Mouse (Mus musculus) gastrocnemius, postnatal 25 days (tissue): Measurements from ENCODE around the gene Ctc1. TPM values are rescaled to one million over a fixed set of nuclear protein-coding genes. Genes with fewer than 3 reads are reported as not detected.
"Not testable (repeated sequence)": the region's sequence is repeated elsewhere in the genome, so short reads cannot be mapped to it uniquely, and the experiment has no call there.

Experiments used
- DNase-seq: peaks from one replicate; pipeline ENCODE4 v3.0.0; 2022
- total RNA-seq, 2 experiments: library from RNA; stranded (reverse); gene quantifications; 1 replicate in 1 of 2; 2 replicates in 1 of 2; pipeline ENCODE4 v1.2.3; 2021

The Ctc1 gene
- total RNA-seq, 2 experiments from 2014 or later, result 8.9 to 10.9 TPM

DNA sequence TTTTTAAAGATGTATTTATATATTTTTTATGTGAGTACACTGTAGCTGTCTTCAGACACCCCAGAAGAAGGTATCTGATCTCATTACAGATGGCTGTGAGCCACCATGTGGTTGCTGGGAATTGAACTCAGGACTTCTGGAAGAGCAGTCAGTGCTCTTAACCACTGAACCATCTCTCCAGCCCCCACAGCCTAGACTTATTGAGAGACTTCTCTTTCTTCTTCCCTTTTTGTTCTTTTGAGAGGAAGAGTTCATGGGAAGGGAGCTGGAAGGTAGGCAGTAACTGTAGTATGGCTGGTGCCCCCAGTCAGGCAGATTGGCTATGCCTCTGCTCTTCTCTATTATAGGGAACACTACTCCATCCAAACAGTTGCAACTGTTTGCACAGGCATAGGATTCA, 9.1 kb upstream of the Ctc1 start:
- not testable (repeated sequence) for DNase-seq

DNA sequence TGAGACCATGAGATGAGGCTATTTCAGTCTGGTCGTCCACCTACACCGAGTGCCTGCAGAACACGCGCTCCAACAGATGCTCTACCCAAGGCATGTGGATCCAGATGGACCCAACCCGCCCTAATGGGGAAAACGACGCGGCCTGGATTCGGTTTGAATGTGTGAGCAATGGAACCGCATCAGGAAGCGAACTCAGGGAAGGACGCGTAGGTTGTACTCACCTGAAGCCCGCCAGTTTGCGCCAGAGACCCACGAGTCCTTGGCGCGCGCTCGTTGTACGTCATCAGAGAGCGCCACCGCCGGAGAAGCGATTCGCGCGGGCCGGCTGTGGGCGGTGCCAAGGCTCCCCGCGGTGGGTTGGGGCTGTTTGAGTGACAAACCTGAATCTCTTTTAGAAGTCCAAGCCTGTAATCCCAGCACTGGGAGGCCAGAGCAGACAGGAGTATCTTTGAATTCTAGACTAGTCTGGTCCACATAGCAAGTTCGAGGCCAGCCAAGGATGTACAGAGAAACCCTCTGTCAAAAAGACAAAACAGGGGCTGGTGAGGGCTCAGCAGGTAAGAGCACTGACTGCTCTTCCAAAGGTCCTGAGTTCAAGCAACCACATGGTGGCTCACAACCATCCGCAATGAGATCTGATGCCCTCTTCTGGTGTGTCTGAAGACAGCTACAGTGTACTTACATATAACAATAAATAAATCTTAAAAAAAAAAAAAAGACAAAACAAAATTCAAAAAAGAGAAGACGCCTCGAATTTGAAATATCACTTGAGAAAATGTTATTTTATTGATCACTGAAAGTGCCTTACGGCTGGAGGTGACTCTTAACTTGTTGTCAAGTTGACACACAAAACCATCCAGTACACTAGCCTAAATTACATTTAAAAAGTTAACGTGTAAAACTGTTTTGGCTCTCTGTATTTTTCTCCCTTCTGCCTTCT, 7.3 kb upstream of the Ctc1 start, which contains the start of gene Pfas:
TSS of gene Pfas (minus strand) at position 279 of the 940 bp plus-strand sequence.
- DNase-seq, result peak; percentile 80

DNA sequence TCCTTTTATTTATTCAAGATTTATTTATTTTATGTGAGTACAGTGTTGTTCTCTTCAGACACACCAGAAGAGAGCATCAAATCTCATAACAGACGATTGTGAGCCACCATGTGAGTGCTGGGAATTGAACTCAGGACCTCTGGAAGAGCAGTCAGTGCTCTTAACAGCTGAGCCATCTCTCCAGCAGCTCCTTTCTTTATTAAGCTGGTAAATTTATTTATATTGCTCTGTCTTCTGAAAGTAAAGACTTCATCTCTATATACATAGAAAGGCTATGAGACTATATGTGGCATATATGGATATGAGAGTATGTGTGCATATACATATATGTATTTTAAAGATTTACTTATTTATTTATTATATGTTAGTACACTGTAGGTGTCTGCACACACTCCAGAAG, 6.2 kb upstream of the Ctc1 start:
- no peak for DNase-seq

DNA sequence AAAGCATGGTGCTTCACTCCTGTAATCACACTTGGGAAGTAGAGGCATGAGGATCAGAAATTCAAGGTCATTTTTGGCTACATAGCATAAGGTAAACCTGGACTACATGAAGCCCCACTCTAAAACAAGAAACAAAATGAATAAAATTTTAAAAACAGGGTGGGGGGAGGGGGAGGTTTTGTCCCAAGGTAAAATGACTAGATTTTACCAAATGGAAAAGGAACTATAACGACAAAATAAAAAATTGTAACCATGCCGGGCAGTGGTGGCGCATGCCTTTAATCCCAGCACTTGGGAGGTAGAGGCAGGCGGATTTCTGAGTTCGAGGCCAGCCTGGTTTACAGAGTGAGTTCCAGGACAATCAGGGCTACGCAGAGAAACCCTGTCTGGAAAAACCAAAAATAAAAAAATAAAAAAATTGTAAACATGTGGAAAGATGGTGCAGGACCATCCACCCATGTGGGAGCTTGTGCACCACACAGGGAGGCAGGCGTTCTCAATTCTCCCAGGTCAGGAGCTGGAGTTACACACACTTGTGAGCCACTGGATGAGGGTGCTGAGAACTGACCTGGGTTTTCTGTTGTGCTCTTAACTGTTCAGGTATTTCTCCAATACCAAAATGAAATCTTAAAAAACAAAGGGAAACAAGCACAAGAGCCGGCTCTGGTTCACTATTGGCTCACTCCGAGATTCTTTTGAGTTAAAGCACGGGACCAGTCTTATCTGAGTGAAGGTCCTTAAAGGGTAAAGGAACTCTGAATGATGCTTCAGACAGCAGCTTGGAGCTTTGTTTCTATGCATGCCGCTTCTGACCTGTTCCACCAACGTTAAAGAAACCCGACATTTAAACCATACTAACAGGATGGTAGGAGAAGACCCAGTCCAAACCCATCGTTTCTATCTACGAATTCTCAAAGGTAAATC, 5.0 kb upstream of the Ctc1 start:
- no peak for DNase-seq

DNA sequence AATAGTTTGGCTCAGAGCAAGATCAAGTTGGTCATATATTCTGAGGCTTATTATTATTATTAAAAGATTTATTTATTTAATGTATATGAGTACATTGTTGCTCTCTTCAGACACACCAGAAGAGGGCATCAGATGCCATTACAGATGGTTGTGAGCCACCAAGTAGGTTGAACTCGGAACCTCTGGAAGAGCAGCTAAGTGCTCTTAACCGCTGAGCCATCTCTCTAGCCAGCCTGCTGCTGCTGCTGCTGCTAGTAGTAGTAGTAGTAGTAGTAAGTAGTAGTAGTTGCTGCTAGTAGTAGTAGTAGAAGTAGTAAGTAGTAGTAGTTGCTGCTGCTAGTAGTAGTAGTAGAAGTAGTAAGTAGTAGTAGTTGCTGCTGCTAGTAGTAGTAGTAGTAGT, 4.3 kb upstream of the Ctc1 start:
- DNase-seq, result not testable (repeated sequence)

DNA sequence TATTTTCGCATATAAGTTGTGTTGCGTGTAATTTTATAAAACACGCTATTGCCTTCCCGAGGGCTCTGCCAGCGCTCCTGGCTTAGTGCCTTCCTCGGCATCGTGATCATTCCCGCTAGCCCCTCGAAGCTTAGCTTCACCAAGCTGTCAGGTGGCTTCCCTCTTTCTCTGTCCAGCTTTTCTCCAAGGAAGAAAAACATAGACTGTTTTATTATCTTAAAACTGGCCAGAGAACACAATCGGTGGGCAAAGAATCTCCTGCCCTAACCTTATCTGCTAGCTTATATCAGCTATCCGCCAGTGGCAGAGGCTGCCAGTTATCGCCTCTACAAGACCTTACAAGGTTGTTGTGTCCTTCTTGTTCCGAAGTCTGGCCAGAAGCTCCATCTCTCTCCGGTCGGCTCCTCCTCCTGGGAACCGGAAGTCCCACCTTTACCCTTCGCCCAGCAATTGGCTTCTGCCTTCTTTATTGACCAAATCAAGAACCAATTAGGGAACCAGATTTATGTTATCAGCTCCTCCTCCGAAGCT, 3.6 kb upstream of the Ctc1 start:
- DNase-seq, result peak; percentile 88

DNA sequence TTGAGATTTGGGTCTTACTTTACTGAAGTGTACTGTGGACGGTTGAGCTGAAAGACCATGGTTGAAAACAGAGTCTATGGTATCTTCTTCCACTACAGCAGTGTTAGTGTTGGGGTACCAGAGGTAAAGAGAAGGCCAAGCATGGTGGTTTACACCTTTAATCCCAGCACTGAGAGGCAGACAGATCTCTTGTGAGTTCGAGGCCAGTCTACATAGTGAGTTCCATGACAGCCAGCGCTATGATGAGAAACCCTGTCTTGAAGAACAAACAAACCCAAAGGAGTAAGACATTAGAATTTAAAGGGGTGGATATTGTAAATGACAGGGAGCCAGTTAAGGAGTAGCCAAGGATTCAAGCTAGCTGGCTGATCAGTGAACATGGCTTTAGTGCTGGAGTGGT, 1.0 kb downstream of the Ctc1 start:
- DNase-seq, result no peak

DNA sequence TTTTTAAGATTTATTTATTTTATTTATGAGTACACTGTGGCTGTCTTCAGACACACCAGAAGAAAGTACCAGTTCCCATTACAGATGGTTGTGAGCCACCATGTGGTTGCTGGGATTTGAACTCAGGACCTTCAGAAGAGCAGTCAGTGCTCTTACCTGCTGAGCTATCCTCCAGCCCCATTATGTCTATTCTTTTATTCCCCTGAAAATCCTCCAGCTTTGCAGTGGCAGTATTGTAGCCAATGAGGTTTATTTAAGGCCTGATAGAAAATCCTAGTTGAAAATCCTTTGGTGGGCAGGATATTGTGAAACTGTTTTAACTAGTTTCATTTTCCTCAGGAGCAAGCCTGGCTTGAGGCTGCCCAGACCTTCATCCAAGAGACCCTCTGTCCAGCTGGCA, 5.0 kb downstream of the Ctc1 start:
- DNase-seq, result no peak

DNA sequence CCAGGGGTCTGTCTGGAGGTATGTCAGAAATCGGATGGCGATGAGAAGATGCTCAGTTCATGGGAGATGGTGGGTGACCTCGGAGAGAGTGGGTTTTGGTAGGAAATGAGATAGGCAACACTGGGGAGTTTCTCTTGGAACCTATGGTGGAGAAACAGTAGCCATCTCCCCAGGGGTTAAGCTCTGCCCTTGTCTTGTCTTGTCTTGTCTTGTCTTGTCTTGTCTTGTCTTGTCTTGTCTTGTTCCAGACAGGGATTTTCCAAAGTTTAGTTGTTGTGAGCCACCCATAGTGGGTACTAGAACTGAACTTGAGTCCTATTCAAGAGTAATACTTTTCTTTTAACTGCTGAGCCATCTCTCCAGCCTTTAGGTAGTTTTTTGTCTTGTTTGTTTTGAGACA, 10.9 kb downstream of the Ctc1 start:
- DNase-seq, result no peak

DNA sequence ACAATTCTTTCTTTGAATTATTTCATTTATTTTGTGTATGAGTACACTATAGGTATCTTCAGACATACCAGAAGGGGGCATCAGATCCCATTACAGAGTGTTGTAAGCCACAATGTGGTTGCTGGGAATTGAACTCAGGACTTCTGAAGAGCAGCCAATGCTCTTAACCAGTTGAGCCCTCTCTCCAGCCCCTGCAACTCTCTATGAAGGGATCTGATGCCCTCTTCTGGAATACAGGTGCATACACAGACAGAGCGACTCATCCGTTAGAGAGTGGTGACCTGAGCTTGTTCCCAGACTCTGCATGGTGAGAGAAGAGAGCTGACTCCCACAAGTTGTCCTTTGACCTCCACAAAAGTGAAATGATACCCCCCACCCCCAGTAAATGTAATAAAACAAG, 13.1 kb downstream of the Ctc1 start:
- no peak for DNase-seq

DNA sequence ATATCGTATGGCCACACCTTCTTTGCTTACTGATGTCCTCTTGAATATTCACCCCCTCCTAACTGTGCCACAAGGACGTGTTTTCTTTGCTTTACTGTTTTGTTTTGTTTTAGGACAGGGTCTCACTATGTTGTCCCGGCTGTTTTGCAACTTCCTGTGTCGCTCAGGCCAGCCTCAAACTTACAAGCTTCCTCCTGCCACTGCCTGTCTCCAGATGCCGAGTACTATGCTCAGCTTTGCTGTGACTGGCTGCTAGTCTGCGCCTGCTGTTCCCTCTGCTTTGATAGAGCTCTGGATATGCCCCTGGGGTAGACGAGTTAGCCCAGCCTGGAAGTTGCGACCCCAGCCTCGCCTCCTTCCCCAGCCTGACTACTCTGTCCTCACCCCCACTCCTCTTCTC, 17.8 kb downstream of the Ctc1 start:
- DNase-seq, result no peak

DNA sequence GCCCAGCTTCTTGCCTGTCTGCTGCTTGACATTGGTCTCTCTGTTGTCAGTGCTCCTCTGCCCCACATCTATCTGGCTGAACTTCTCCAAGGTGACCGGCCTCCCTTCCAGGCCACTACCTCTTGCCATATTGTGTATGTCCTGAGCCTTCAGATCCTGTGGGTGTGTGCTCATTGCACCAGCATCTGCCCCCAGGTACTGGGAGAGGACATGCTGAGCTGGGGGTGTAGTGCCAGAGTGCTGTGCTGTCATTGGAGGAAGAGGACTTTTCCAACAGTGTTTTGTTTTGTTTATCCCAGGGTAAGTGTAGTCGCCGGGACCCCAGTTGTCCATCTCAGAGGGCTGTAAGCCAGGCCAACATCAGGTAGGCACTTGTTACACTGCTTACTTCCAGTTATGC, 18.9 kb downstream of the Ctc1 start:
- DNase-seq, result no peak

DNA sequence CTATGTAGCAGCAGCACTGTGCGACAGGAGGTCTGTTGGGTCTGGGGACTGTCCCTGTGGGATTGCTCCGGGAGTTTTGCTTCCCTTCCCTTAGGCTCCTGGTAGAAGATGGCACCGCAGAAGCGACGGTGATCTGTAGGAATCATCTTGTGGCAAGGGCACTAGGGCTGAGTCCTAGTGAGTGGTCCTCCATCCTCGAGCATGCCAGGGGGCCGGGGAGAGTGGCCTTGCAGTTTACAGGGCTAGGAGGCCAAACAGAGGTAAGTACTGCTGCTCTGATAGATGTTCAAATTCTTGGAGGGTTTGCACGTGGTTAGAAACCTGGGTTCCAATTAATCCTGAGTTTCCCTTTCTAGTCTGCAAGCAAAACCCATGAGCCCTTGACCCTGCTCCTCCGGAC, 19.7 kb downstream of the Ctc1 start:
- no peak for DNase-seq

DNA sequence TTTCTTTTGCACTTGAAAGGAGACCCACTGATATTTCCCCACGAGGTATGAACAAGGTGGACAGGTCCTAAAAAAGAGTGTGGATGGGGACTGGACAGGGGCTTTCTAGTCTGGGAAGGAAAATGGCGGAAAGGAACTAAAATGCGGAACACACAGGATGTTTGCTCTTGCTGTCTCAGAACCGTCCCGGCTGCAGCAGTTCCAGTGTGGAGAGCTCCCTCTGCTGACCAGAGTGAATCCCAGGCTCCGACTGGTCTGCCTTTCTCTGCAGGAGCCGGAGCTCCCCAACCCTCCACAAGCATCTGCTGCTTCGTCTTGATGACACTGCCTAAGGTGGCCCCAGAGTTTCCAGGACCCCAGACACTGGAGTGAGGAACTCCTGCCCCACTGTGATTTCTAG, 20.1 kb downstream of the Ctc1 start:
- peak; percentile 84 for DNase-seq

DNA sequence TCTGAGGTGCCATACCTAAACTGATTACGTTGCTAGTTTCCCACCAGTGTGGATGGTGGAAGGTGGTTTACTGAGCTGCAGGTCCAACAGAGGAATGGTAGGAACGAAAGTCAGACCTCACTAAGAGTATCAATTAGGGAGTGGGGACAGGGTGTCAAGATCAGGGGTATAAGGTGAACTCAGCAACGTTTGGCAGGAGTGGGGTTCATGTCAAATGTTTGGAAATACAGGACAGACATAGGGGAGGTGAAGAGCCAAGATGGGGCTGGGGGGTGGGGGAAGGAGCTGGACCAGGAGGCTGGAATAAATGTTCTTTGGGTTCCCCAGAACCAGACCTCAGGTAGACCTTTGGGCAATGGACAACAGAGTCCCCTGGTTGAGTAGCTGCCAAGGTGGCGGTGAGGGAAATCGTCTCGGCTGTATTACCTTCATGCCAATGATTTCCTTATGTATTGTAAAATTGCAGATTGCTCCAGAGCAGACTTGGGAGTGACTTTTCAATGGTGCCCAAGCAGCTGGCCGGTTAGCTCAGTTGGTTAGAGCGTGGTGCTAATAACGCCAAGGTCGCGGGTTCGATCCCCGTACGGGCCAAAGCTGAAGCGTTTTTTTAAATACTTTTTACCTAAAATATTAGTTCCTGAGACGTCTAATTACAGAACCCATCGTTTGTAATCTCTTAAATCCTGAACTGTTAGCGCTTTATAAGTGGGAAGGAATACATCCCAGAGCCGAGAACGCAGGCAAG, 20.9 kb downstream of the Ctc1 start:
- DNase-seq, result peak; percentile 73

DNA sequence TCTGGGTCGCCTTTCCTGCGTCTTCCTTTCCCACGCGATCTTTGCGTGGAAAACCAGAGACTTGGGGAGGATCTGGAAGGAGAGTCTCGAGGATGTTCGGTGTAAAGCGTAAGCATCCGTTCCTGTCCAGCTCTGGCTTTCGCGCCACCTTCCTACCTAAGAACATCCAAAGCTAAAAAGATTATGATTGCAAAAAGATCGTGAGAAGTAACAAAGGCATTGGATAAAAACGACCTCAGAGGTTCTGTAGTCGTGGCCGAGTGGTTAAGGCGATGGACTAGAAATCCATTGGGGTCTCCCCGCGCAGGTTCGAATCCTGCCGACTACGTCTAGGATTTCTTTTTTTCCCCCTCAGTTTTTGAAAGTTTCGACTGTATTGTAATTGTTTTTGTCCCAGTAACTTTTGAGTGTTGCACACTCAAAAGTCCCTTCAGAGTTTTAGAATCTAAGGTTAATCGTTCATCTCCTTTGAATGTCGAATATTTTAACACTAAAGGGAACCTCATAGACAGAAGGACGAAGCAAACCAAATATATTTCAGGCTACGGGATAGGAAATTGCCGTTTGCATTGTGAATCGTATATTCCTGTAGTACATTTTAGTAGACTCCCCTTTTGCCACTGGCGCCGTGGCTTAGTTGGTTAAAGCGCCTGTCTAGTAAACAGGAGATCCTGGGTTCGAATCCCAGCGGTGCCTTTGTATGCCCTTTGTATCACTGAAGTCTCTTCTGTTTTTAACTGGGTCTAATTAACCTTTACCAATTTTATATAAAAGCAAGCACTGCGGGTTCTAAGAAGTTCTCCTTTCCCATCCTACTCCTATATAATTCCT, 21.7 kb downstream of the Ctc1 start:
- peak; percentile 61 for DNase-seq

DNA sequence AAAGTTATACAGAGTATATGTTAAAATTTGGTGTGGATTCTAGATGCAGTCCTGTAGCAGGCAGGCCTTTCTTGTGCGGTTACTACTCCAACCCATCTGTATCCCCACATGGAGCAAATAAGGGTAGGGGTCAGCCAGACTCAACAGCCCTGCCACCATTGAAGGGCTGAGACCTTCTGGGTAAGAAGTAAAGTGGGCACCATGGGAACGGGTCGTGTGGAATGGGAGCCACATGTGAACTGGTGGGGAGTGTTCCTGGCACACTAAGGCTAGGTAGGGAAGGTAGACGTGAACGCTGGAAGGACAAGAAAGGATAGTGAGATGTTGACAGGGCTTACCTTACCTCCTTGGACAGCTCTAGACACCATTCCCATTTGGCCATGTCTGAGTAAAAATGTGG, 22.5 kb downstream of the Ctc1 start:
- no peak for DNase-seq

DNA sequence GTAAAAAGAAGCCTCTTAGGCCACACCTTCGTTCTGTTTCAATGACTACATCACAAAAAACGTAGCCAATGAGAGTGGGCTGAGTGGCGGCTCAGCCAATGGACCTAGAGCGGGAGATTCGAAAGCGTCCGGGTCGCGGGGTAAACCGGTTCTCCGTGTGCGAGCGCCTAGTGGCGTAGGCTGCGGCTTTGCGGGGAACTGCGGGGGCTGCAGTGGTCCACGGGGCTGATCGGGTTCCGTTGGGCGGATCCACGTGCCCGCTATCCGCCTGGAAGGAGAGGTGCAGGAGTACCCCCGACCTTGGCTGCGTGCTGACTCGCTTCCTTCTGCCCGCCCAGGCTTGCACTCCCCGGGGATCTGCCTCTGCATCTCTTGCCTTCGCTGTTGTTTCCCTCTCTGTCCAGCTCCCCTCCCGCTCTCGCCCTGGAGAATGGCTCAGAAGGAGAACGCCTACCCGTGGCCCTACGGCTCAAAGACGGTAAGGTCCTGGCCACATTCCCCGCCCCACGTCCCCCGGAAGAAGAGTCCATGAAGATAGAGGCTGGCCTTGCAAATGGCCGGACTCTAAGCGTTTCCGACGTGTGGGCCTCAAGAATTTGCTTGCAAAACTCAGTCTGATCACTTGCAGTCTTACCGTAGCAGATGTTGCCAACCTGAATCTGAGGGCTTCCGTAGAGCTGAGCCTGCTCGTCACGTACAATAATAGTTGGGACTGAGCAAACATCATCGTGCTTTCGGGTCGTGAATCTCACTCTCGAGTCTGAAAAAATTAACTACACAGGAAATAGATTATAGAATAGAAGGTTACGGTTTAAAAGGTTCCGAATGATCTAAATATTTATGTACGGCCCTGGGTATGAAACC, 30.1 kb downstream of the Ctc1 start, which contains the start of gene Aurkb:
TSS of gene Aurkb (plus strand) at position 117 of the 864 bp plus-strand sequence.
- peak; percentile 75 for DNase-seq

DNA sequence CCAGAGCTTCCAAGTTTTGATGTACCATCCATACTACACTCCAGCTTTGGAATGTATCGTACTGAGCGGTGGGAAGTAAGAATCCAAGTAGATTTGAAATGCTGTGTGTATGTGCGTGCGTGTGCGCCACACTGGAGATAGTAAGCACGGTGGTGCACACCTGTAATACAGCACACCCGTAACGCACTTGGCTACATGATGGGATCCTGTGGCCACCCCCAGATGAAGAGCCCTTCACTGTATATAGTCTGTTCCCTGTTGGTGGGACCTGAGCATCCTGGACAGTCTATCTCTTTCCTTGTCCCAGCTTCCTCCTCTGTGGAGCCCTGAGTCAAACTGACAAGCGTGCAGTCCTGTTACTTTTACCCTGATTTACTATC, 30.7 kb downstream of the Ctc1 start:
- no peak for DNase-seq

DNA sequence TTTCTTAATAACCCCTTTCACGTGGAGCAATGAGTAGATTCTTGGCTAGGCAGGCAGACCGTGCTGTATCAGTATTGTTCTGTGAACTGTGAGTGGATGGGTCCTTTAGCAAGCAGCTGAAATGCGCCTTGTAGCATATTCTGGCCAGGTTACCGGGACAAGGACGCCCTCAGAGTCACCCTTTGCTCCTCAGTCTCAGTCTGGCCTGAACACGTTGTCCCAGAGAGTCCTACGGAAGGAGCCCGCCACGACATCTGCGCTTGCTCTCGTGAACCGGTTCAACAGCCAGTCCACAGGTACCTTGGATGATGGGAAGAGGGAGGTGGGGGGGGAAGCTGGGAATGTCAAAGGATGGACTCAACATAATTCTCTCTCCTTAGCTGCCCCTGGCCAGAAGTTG, 31.9 kb downstream of the Ctc1 start:
- no peak for DNase-seq
